Comparison of ENCODE assay signal across 9 mouse cellular contexts in the genomic region with DNA sequence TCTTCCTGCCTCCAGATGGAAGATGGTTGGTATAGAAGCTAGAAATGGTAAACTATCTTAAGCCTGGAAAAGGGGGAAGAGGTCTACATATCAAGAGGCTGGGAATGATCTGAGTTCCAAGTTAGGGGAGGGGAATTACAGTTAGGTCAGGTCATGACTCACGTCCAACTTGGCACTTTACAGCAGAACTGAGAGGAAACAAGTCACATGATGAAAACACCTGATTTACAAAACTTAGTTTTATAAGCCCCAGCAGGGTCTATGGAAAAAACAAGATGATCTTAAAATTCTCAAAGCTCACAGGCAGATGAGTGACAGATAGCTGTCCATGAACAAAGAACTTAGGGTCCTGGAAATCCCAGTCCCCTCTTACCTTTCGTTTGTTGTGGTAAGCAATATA. TPM values are rescaled to one million over a fixed set of nuclear protein-coding genes. Genes with fewer than 3 reads are reported as not detected.
DNase-seq lines count a peak whose midpoint lies in the region; ATAC-seq and TF ChIP-seq lines count a peak whose summit lies in the region.
"Had no signal": no experiment of that assay in that cellular context is flagged by ENCODE, and none has a peak within 500 bp of the region (broad histone marks: within the 10 kb centered on the region; RNA-seq: fewer than 3 reads in every experiment).

No protein-coding gene starts in this region.

- DNase-seq in 3T3-L1 (ENCODE audit: low read depth, low spot score) = peak; percentile 73
- DNase-seq in liver, embryonic 14.5 days (ENCODE audit: low read depth in 3 of 3, low spot score in 3 of 3) = no peak
- DNase-seq in frontal cortex, postnatal 25 days (ENCODE audit: low spot score in 2 of 2) = no peak
- no peak for DNase-seq in thymus, postnatal 0 days (ENCODE audit: low spot score)
- DNase-seq in right cerebral cortex, adult 2 months (ENCODE audit: low spot score in 2 of 2) = no peak
- DNase-seq: right cerebral cortex, postnatal 25 days had no signal

- H3K27ac ChIP-seq in forebrain, embryonic 12.5 days = no peak overlapping the region
- no peak overlapping the region for H3K27ac ChIP-seq in liver, embryonic 14.5 days

- H3K9me3 ChIP-seq in erythroblast, embryonic 14.5 days (ENCODE audit: control insufficient read depth, low read length) = no peaks in the 10 kb centered on the region
- no peaks in the 10 kb centered on the region for H3K9me3 ChIP-seq in forebrain, embryonic 12.5 days
- H3K9me3 ChIP-seq in liver, embryonic 14.5 days (ENCODE audit: control insufficient read depth, low read length) = no peaks in the 10 kb centered on the region

- peak overlapping the region; percentile 77 for H3K9ac ChIP-seq in forebrain, embryonic 12.5 days
- H3K9ac ChIP-seq in liver, embryonic 14.5 days (replicated peaks) = peak overlapping the region; percentile 93

- TF ChIP-seq EP300 in liver, embryonic 14.5 days (IDR thresholded peaks at IDR 0.05; ENCODE audit: low read depth) = no peak

- peaks cover 41% of the 10 kb centered on the region for H3K36me3 ChIP-seq in erythroblast, embryonic 14.5 days (ENCODE audit: control insufficient read depth)
- peaks cover 33% of the 10 kb centered on the region for H3K36me3 ChIP-seq in forebrain, embryonic 12.5 days (replicated peaks)
- peaks cover 22% of the 10 kb centered on the region for H3K36me3 ChIP-seq in liver, embryonic 14.5 days (replicated peaks; ENCODE audit: control insufficient read depth, insufficient read depth, low read depth)

- TF ChIP-seq CTCF in liver, embryonic 14.5 days (IDR thresholded peaks at IDR 0.05; ENCODE audit: low read depth) = no peak

- peak overlapping the region; percentile 85 for H3K4me3 ChIP-seq in erythroblast, embryonic 14.5 days (replicated peaks)
- H3K4me3 ChIP-seq in forebrain, embryonic 12.5 days (replicated peaks) = peak overlapping the region; percentile 79
- H3K4me3 ChIP-seq in liver, embryonic 14.5 days (ENCODE audit: insufficient read depth in 1 of 2, low read depth in 2 of 2, low read length in 2 of 2) = peak overlapping the region; percentile 96 to 97

- ATAC-seq in erythroblast, adult 5-6 weeks (replicated peaks; ENCODE audit: low FRiP score, poor library complexity, severe bottlenecking) = no peak
- ATAC-seq in forebrain, embryonic 12.5 days (ENCODE audit: low FRiP score) = no peak
- no peak for ATAC-seq in liver, embryonic 14.5 days (ENCODE audit: insufficient read depth)

- peaks cover 35% of the 10 kb centered on the region for H3K4me1 ChIP-seq in erythroblast, embryonic 14.5 days (ENCODE audit: control insufficient read depth)
- peaks cover 32% of the 10 kb centered on the region for H3K4me1 ChIP-seq in forebrain, embryonic 12.5 days
- peaks cover 17 to 25% of the 10 kb centered on the region in 2 experiments for H3K4me1 ChIP-seq in liver, embryonic 14.5 days (replicated peaks; ENCODE audit: control insufficient read depth in 2 of 2, insufficient read depth in 2 of 2, low read length in 1 of 2)

- peak overlapping the region; percentile 96 for H3K4me2 ChIP-seq in forebrain, embryonic 12.5 days
- H3K4me2 ChIP-seq in liver, embryonic 14.5 days (ENCODE audit: low read depth) = peak overlapping the region; percentile 90

- 0 out of 2 replicates have a peak, but pooled peaks cover under 1% of the 10 kb centered on the region for H3K27me3 ChIP-seq in erythroblast, embryonic 14.5 days (ENCODE audit: control insufficient read depth)
- no peaks in the 10 kb centered on the region for H3K27me3 ChIP-seq in forebrain, embryonic 12.5 days
- H3K27me3 ChIP-seq in liver, embryonic 14.5 days (ENCODE audit: control insufficient read depth, insufficient read depth, low read length) = no peaks in the 10 kb centered on the region

- WGBS in forebrain, embryonic 12.5 days = 77% methylated on average over 2 of the region's 2 CpGs
- WGBS in liver, embryonic 14.5 days (ENCODE audit: insufficient replicate concordance) = 20% methylated on average over 2 of the region's 2 CpGs

RNA-seq across cellular contexts. Expression of gene Tgoln1, which starts 1.6 kb away (rescaled TPM):
- polyA plus RNA-seq in erythroblast, embryonic 14.5 days (2012) = 0.10 and 0.11 TPM in 2 replicates
- 17.9 and 24.9 TPM in 2 replicates for total RNA-seq in erythroblast, adult 5-6 weeks (2015; ENCODE audit: low replicate concordance)
- 19.8 and 20.2 TPM in 2 replicates for total RNA-seq in erythroblast, adult 5-6 weeks (2017; ENCODE audit: low replicate concordance)
- 31.0 and 32.1 TPM in 2 replicates for polyA plus RNA-seq in forebrain, embryonic 12.5 days (2016; fragmentation: Nextera tagmentation; extraction: Ambion mirVana)
- 6.8 and 7.8 TPM in 2 replicates for polyA plus RNA-seq in liver, embryonic 14.5 days (2012; rRNA removed)
- 13.4 and 14.9 TPM in 2 replicates for polyA plus RNA-seq in liver, embryonic 14.5 days (2014; fragmentation: Nextera tagmentation; extraction: Ambion mirVana)
- polyA plus RNA-seq in thymus, postnatal 0 days (2015; fragmentation: Nextera tagmentation; extraction: Ambion mirVana) = 43.9 and 44.1 TPM in 2 replicates

RNA-seq across cellular contexts. Expression of gene Retsat, which starts 16.9 kb away (rescaled TPM):
- 0.06 and 0.25 TPM in 2 replicates for polyA plus RNA-seq in erythroblast, embryonic 14.5 days (2012)
- 1.7 and 4.0 TPM in 2 replicates for total RNA-seq in erythroblast, adult 5-6 weeks (2015; ENCODE audit: low replicate concordance)
- total RNA-seq in erythroblast, adult 5-6 weeks (2017; ENCODE audit: low replicate concordance) = 3.5 and 3.8 TPM in 2 replicates
- polyA plus RNA-seq in forebrain, embryonic 12.5 days (2016; fragmentation: Nextera tagmentation; extraction: Ambion mirVana) = 4.6 and 5.3 TPM in 2 replicates
- 5.1 and 5.3 TPM in 2 replicates for polyA plus RNA-seq in liver, embryonic 14.5 days (2012; rRNA removed)
- 11.1 and 13.6 TPM in 2 replicates for polyA plus RNA-seq in liver, embryonic 14.5 days (2014; fragmentation: Nextera tagmentation; extraction: Ambion mirVana)
- 8.4 and 10.5 TPM in 2 replicates for polyA plus RNA-seq in thymus, postnatal 0 days (2015; fragmentation: Nextera tagmentation; extraction: Ambion mirVana)

RNA-seq across cellular contexts. Expression of gene Elmod3, which starts 16.9 kb away (rescaled TPM):
- 0.15 and 0.20 TPM in 2 replicates for polyA plus RNA-seq in erythroblast, embryonic 14.5 days (2012)
- 2.1 and 5.6 TPM in 2 replicates for total RNA-seq in erythroblast, adult 5-6 weeks (2015; ENCODE audit: low replicate concordance)
- total RNA-seq in erythroblast, adult 5-6 weeks (2017; ENCODE audit: low replicate concordance) = 0.85 and 6.0 TPM in 2 replicates
- polyA plus RNA-seq in forebrain, embryonic 12.5 days (2016; fragmentation: Nextera tagmentation; extraction: Ambion mirVana) = 16.0 and 16.2 TPM in 2 replicates
- polyA plus RNA-seq in liver, embryonic 14.5 days (2012; rRNA removed) = 2.9 and 3.6 TPM in 2 replicates
- 4.9 and 5.2 TPM in 2 replicates for polyA plus RNA-seq in liver, embryonic 14.5 days (2014; fragmentation: Nextera tagmentation; extraction: Ambion mirVana)
- polyA plus RNA-seq in thymus, postnatal 0 days (2015; fragmentation: Nextera tagmentation; extraction: Ambion mirVana) = 11.8 and 13.9 TPM in 2 replicates
